Mouse (Mus musculus) neural tube, embryonic 12.5 days (tissue): ENCODE results near the gene 2210016F16Rik. TPM values are rescaled to one million over a fixed set of nuclear protein-coding genes. Genes with fewer than 3 reads are reported as not detected.
A peak's percentile ranks its signal among the peaks of the same experiment; 100 is the strongest.

ENCODE experiments used
- microRNA counts: library from miRNA; unstranded; fragments of <30 nt; microRNA quantifications from one replicate; lab custom pipeline; 2017
- microRNA-seq: library from miRNA; unstranded; fragments of <30 nt; microRNA quantifications from one replicate; pipeline ENCODE4, GENCODE M21; 2017
- polyA plus RNA-seq: library from polyadenylated mRNA; unstranded; fragments of >200 nt; fragmentation: Nextera tagmentation; extraction: Ambion mirVana; gene quantifications from 2 replicates; pipeline ENCODE4 v1.2.1, GENCODE M21; 2016

2210016F16Rik gene
- polyA plus RNA-seq, 1 experiment from 2014 or later: 28.0 TPM

MicroRNAs encoded within 50 kb of the gene (microRNA counts, 519-probe panel; counts per million panel counts)
- 5,161 counts per million, percentile 84 among the panel's probes with 10 or more counts for microRNA mmu-miR-7a (lab: Ali Mortazavi, UCI)

Small RNAs within 50 kb of the gene (microRNA-seq; reads per million reads assigned to microRNA genes)
- 266 reads per million, percentile 64 among the genes with 10 or more reads in this experiment for gene Mir7-1

Other genes with a start within 250 kb of the 2210016F16Rik start
- 69.1 and 77.5 TPM in 2 replicates for gene Idnk, start 227.6 kb downstream of the 2210016F16Rik start, polyA plus RNA-seq
- 172 and 184 TPM in 2 replicates for gene Ubqln1, start 169.6 kb downstream of the 2210016F16Rik start, polyA plus RNA-seq
- 52.4 and 53.5 TPM in 2 replicates for gene Gkap1, start 109.5 kb downstream of the 2210016F16Rik start, polyA plus RNA-seq
- 1.1 and 2.4 TPM in 2 replicates for gene Kif27, start 26.1 kb downstream of the 2210016F16Rik start, polyA plus RNA-seq
- 25.5 and 31.2 TPM in 2 replicates for gene Rmi1, start 17.0 kb upstream of the 2210016F16Rik start, polyA plus RNA-seq
- gene Hnrnpk, start 18.1 kb upstream of the 2210016F16Rik start, polyA plus RNA-seq: 1,935 and 2,000 TPM in 2 replicates
- gene Slc28a3, start 225.7 kb upstream of the 2210016F16Rik start, polyA plus RNA-seq: not detected in 2 replicates